Mouse (Mus musculus) lung, embryonic 14.5 days (tissue): ENCODE data around the gene Nppc. TPM values are rescaled to one million over a fixed set of nuclear protein-coding genes. Genes with fewer than 3 reads are reported as not detected.

Experiments
- ATAC-seq: fragments of 200-750 bp; cut with Nextera tagmentation; 2 replicates; pipeline ENCODE4 v1.8.0; 2017; ENCODE audit warnings: mild to moderate bottlenecking, moderate TSS enrichment, moderate library complexity; ENCODE audit not compliant: insufficient read depth
- DNase-seq: peaks from one replicate; pipeline ENCODE4 v3.0.0-alpha.2; 2015
- H3K27ac ChIP-seq: fragments of 300-500 bp; sonication (generic); 2 replicates; pipeline ENCODE4 v1.5.1; 2014; ENCODE audit warnings: low read depth, mild to moderate bottlenecking, moderate library complexity
- H3K27me3 ChIP-seq: fragments of 300-500 bp; sonication (generic); 2 replicates; pipeline ENCODE4 v1.6.1; 2014; ENCODE audit warnings: low read length, control low read depth; ENCODE audit not compliant: insufficient read depth
- H3K36me3 ChIP-seq: fragments of 300-500 bp; sonication (generic); 2 replicates; pipeline ENCODE4 v1.6.1; 2014; ENCODE audit warnings: control low read depth; ENCODE audit not compliant: insufficient read depth
- H3K4me1 ChIP-seq: fragments of 300-500 bp; sonication (generic); 2 replicates; pipeline ENCODE4 v1.6.1; 2014; ENCODE audit warnings: antibody characterized with exemption, control low read depth; ENCODE audit not compliant: insufficient read depth
- H3K4me2 ChIP-seq: fragments of 300-500 bp; sonication (generic); 2 replicates; pipeline ENCODE4 v1.6.1; 2014; ENCODE audit warnings: mild to moderate bottlenecking
- H3K4me3 ChIP-seq: fragments of 300-500 bp; sonication (generic); 2 replicates; pipeline ENCODE4 v1.5.1; 2014; ENCODE audit warnings: low read depth, low read length
- H3K9ac ChIP-seq: fragments of 300-500 bp; sonication (generic); 2 replicates; pipeline ENCODE4 v1.6.1; 2014
- H3K9me3 ChIP-seq: fragments of 300-500 bp; sonication (generic); 2 replicates; pipeline ENCODE4 v1.6.1; 2016; ENCODE audit warnings: low read depth, low read length, control low read depth
- CTCF ChIP-seq: IDR thresholded peaks from 2 replicates; pipeline ENCODE4 v1.5.1; 2016; ENCODE audit warnings: antibody characterized with exemption, low read depth
- WGBS: fragments of 180-500 bp; shearing (Covaris S2); extraction: QIAGEN DNeasy Blood & Tissue Kit; methylation state at CpG from one replicate; pipeline ENCODE4 v1.1.7; 2014; 5-methylcytosine and 5-hydroxymethylcytosine counted together
- microRNA-seq: library from miRNA; unstranded; fragments of <30 nt; microRNA quantifications from one replicate; pipeline ENCODE4, GENCODE M21; 2016; ENCODE audit warnings: borderline number of aligned reads
- polyA plus RNA-seq: library from polyadenylated mRNA; unstranded; fragments of >200 nt; fragmentation: Nextera tagmentation; extraction: Ambion mirVana; gene quantifications from 2 replicates; pipeline ENCODE4 v1.2.1, GENCODE M21; 2014

The Nppc gene
- polyA plus RNA-seq, 1 experiment from 2014 or later, result 0.29 TPM

DNA sequence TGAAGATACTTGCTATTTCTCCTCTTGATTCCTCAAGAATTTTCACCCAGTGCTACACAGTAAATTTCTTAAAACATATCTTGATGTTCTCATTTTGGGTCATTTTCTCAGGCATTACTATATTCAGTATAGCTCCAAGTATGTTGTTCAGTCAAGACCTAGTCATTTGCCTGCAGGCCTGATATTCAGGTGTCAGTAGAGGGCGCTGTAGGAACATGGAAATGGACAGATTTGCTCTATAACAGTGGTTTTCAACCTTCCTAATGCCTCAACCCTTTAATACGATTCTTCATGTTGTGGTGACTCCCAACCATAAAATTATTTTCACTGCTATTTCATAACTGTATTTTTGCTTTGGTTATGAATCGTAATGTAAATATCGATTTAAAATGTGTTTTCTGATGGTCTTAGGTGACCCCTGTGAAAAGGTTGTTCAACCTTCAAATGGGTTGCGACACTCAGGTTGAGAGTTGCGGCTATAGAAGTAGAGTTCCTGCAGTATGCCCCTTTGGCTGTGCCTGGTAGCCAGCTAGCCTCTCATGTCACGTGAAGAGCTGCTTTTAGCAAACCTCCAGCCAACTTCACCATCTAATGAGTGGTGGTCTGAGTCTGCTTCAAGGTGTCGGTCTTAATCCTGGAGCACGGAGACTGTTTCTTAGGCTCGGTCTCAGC is 51.8 kb downstream of the Nppc start:
- Histone ChIP-seq H3K36me3 (no peaks in the 10 kb centered on the region), H3K4me1 (no peaks in the 10 kb centered on the region), H3K4me3 (no peak overlapping the region), H3K27me3 (no peaks in the 10 kb centered on the region), H3K4me2 (no peak overlapping the region), H3K27ac (no peak overlapping the region), H3K9ac (no peak overlapping the region), H3K9me3 (no peaks in the 10 kb centered on the region)
- no peak for ATAC-seq
- peak; percentile 84 for TF ChIP-seq CTCF
- peak; percentile 92 for DNase-seq
- 60% methylated on average over 10 of the region's 10 CpGs for WGBS

Small RNAs within 50 kb of the gene (microRNA-seq; reads per million reads assigned to microRNA genes)
- gene Gm22955, result not detected

Other genes with a start within 250 kb of the Nppc start
- not detected in 2 replicates for gene Nmur1, start 244.3 kb downstream of the Nppc start, polyA plus RNA-seq
- not detected in 2 replicates for gene Tex44, start 244.2 kb downstream of the Nppc start, polyA plus RNA-seq
- gene Ptma, start 143.8 kb downstream of the Nppc start, polyA plus RNA-seq, result 3,453 and 3,547 TPM in 2 replicates
- gene Pde6d, start 87.9 kb downstream of the Nppc start, polyA plus RNA-seq, result 57.6 and 58.5 TPM in 2 replicates
- 37.6 and 38.0 TPM in 2 replicates for gene Cops7b, start 87.7 kb downstream of the Nppc start, polyA plus RNA-seq
- 25.8 and 30.0 TPM in 2 replicates for gene Dis3l2, start 33.2 kb upstream of the Nppc start, polyA plus RNA-seq